Mouse (Mus musculus): ENCODE results near the gene Gprc5a. TPM values are rescaled to one million over a fixed set of nuclear protein-coding genes. Genes with fewer than 3 reads are reported as not detected.

Gene Gprc5a
- polyA plus RNA-seq, 1 experiment from 2014 or later, result 9.8 TPM

DNA sequence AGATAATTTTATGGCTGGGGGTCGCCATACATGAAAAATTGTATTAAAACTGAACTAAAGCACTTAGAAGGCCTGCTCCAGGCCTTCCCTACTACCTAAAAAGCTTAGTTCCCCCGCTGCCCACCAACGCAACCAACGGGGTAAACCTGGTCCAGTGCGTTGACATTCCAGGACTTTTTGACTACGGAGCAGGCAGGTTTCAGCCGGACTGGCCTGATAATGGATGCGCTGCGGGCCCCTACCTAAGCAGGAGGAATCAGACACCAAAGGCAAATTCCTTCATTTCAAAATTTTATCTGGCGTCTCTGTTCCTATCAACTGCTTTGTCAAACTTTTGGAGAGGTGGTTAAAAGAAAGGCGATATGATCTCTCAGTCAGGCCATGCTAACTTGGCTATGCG, 830 bp upstream of the Gprc5a start:
- Histone ChIP-seq H3K9ac (ENCODE audit: low read length) (no peak overlapping the region), H3K27ac (replicated peaks) (peak overlapping the region; percentile 79; the same call in 1 of the 2 replicates), H3K4me3 (ENCODE audit: low read depth, low read length) (peak overlapping the region; percentile 50; the same call in 1 of the 2 replicates), H3K4me1 (replicated peaks; ENCODE audit: control insufficient read depth, insufficient read depth) (no peaks in the 10 kb centered on the region), H3K27me3 (ENCODE audit: control insufficient read depth, insufficient read depth, low read length) (no peaks in the 10 kb centered on the region), H3K4me2 (replicated peaks; ENCODE audit: low read depth) (peak overlapping the region; percentile 74), H3K9me3 (ENCODE audit: control insufficient read depth, low read length) (no peaks in the 10 kb centered on the region), H3K36me3 (ENCODE audit: control insufficient read depth, insufficient read depth, low read length) (no peaks in the 10 kb centered on the region)
- TF ChIP-seq CTCF (IDR thresholded peaks at IDR 0.05; ENCODE audit: low read depth) (no peak), EP300 (optimal IDR thresholded peaks at IDR 0.05) (no peak)
- no peak for ATAC-seq (ENCODE audit: low FRiP score, low TSS enrichment)
- WGBS, result 79% methylated on average over 12 of the region's 12 CpGs
- DNase-seq (ENCODE audit: low spot score), result no peak

DNA sequence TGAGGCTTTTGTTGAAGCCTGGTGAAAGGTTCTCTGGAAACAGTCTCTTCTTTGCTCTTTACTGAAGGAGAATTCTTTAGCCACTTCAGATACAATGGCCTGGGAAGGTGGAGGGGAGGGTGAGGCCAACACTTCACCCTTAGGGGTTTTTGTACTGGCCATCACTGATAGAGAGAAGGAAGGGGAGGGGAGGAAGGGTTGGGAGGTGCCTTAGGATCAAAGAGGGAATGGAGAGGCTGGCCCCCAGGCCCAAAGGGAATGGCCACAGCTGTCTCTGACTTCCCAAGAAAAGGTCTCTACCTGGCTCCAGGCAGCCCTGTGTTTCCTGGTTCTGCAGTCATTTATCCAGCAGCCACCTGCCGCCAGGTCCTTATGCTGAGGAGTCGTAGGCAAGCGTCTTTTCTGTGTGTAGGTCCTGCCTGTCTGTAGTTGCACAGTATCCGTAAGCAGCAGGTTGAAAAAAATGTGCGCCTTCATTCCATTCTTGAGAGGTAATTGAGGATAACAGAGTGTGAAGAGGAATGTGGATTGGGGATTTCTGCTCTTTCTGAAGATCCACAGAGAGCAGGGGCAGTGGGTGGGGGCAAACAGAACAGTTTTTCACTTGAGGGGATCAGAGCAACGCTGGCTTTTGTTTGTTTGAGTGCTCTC, 1.5 kb downstream of the Gprc5a start:
- DNase-seq (ENCODE audit: low spot score), result peak; percentile 35
- H3K36me3 ChIP-seq (ENCODE audit: control insufficient read depth, insufficient read depth, low read length), result no peaks in the 10 kb centered on the region
- H3K9me3 ChIP-seq (ENCODE audit: control insufficient read depth, low read length), result no peaks in the 10 kb centered on the region
- H3K27ac ChIP-seq (replicated peaks), result no peak overlapping the region
- H3K4me3 ChIP-seq (ENCODE audit: low read depth, low read length), result peak overlapping the region; percentile 20
- peak overlapping the region; percentile 74 for H3K4me2 ChIP-seq (replicated peaks; ENCODE audit: low read depth)
- no peaks in the 10 kb centered on the region for H3K4me1 ChIP-seq (replicated peaks; ENCODE audit: control insufficient read depth, insufficient read depth)
- WGBS, result 58% methylated on average over 6 of the region's 6 CpGs
- H3K9ac ChIP-seq (ENCODE audit: low read length), result no peak overlapping the region
- no peak for ATAC-seq (ENCODE audit: low FRiP score, low TSS enrichment)
- no peaks in the 10 kb centered on the region for H3K27me3 ChIP-seq (ENCODE audit: control insufficient read depth, insufficient read depth, low read length)
- TF ChIP-seq EP300 (optimal IDR thresholded peaks at IDR 0.05) (no peak), CTCF (IDR thresholded peaks at IDR 0.05; ENCODE audit: low read depth) (no peak)

DNA sequence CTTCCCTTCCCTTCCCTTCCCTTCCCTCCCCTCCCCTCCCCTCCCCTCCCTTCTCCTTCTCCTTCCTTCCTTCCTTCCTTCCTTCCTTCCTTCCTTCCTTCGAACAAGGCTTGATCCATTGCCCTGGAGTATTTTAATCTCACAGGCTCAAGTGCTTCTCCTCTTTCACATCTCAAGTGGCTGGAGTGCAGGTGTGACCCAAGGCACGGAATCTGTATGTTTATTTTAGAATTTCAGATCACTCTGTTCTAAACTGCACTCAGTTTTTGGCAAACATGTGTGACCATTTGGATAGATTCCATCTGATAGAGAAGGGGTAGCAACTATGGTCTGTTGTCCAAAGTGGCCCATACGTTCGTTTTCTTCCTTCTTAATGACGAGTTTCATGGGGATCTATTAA, 2.8 kb downstream of the Gprc5a start:
- Histone ChIP-seq H3K4me3 (ENCODE audit: low read depth, low read length) (no peak overlapping the region), H3K4me2 (replicated peaks; ENCODE audit: low read depth) (no peak overlapping the region), H3K36me3 (ENCODE audit: control insufficient read depth, insufficient read depth, low read length) (no peaks in the 10 kb centered on the region), H3K9me3 (ENCODE audit: control insufficient read depth, low read length) (no peaks in the 10 kb centered on the region), H3K4me1 (replicated peaks; ENCODE audit: control insufficient read depth, insufficient read depth) (no peaks in the 10 kb centered on the region), H3K27me3 (ENCODE audit: control insufficient read depth, insufficient read depth, low read length) (no peaks in the 10 kb centered on the region), H3K27ac (replicated peaks) (no peak overlapping the region), H3K9ac (ENCODE audit: low read length) (no peak overlapping the region)
- TF ChIP-seq EP300 (optimal IDR thresholded peaks at IDR 0.05), result no peak
- TF ChIP-seq CTCF (IDR thresholded peaks at IDR 0.05; ENCODE audit: low read depth), result no peak
- WGBS, result 63% methylated on average over 5 of the region's 5 CpGs
- DNase-seq (ENCODE audit: low spot score) (no peak), ATAC-seq (ENCODE audit: low FRiP score, low TSS enrichment) (no peak)

DNA sequence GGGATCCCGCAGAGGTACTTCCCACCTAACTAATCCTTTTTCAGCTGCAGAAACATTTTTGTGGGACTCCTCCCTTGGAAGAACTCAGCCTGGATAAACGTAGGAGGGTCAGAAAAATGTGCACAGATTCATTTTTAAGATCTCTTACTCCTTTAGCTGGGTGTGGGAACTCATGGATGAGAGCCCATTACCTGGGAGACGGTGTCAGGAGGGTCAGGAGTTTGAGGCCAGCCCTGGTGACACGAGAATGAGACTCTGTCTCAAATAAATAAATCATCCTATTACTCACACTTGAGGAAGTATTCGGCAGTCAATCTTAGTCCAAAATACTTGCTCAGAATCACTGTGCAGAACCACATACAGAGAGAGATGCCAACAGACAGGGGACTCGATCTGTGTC, 4.4 kb downstream of the Gprc5a start:
- Histone ChIP-seq H3K27me3 (ENCODE audit: control insufficient read depth, insufficient read depth, low read length) (no peaks in the 10 kb centered on the region), H3K4me2 (replicated peaks; ENCODE audit: low read depth) (no peak overlapping the region), H3K36me3 (ENCODE audit: control insufficient read depth, insufficient read depth, low read length) (no peaks in the 10 kb centered on the region), H3K4me3 (ENCODE audit: low read depth, low read length) (no peak overlapping the region), H3K27ac (replicated peaks) (no peak overlapping the region), H3K9ac (ENCODE audit: low read length) (no peak overlapping the region), H3K4me1 (replicated peaks; ENCODE audit: control insufficient read depth, insufficient read depth) (no peaks in the 10 kb centered on the region), H3K9me3 (ENCODE audit: control insufficient read depth, low read length) (no peaks in the 10 kb centered on the region)
- ATAC-seq (ENCODE audit: low FRiP score, low TSS enrichment), result no peak
- no peak for DNase-seq (ENCODE audit: low spot score)
- TF ChIP-seq EP300 (optimal IDR thresholded peaks at IDR 0.05) (no peak), CTCF (IDR thresholded peaks at IDR 0.05; ENCODE audit: low read depth) (no peak)
- 47% methylated on average over 6 of the region's 6 CpGs for WGBS

DNA sequence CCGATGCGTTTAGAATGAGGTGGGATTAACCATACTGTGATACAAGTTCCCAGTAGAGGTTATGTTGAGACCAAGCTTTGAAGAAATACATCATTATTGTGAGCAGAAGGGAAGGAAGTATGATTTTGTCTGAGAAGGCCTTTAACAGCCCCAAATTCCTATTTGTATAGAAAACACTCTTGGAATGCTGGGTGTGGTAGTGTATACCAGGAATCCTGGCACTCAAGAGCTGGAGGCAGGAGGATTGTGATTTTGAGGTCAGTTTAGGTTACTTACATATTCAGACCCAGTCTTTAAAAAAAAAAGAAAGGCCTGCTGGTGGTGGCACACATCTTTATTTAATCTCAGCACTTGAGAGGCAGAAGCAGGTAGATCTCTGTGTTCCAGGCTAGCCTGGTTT, 4.9 kb downstream of the Gprc5a start:
- no peak for DNase-seq (ENCODE audit: low spot score)

DNA sequence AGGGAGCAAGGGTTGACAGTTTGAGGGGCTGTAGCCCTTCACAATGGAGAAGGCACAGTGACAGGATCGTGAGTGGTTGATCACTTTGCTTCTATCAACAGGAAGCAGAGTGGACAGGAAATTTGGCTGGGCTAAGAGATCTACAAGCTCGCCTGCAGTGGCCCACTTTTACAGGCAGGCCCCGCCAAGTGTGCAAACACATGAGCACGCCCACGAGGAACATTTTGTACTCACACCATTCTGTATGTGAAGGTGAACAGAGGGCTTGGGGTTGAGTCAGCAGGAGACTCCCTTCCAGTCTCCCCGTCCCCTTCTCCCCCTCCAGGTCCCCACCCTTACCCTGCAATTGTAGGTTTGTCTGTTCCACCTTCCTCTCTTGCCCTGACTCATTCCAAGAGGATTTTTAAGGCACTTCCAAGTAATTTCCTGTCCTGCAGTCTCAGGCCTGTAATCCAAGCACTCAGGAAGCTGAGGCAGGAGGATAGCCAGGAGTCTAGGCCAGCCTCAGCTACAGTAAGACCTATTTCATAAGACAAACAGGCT, 9.0 kb downstream of the Gprc5a start:
- H3K4me3 ChIP-seq (ENCODE audit: low read depth, low read length), result no peak overlapping the region
- peak; percentile 72 for ATAC-seq (ENCODE audit: low FRiP score, low TSS enrichment)
- TF ChIP-seq EP300 (optimal IDR thresholded peaks at IDR 0.05) (no peak), CTCF (IDR thresholded peaks at IDR 0.05; ENCODE audit: low read depth) (no peak)

More for the DNA sequence above, 4.9 kb downstream of the Gprc5a start:
- H3K27me3 ChIP-seq (ENCODE audit: control insufficient read depth, insufficient read depth, low read length), result no peaks in the 10 kb centered on the region
- ATAC-seq (ENCODE audit: low FRiP score, low TSS enrichment), result no peak
- no peaks in the 10 kb centered on the region for H3K4me1 ChIP-seq (replicated peaks; ENCODE audit: control insufficient read depth, insufficient read depth)
- 47% methylated on average over 2 of the region's 2 CpGs for WGBS
- H3K27ac ChIP-seq (replicated peaks), result no peak overlapping the region
- no peak overlapping the region for H3K9ac ChIP-seq (ENCODE audit: low read length)
- no peak overlapping the region for H3K4me3 ChIP-seq (ENCODE audit: low read depth, low read length)
- H3K9me3 ChIP-seq (ENCODE audit: control insufficient read depth, low read length), result no peaks in the 10 kb centered on the region
- no peak overlapping the region for H3K4me2 ChIP-seq (replicated peaks; ENCODE audit: low read depth)
- TF ChIP-seq CTCF (IDR thresholded peaks at IDR 0.05; ENCODE audit: low read depth), result no peak
- no peak for TF ChIP-seq EP300 (optimal IDR thresholded peaks at IDR 0.05)
- H3K36me3 ChIP-seq (ENCODE audit: control insufficient read depth, insufficient read depth, low read length), result no peaks in the 10 kb centered on the region

More for the DNA sequence above, 9.0 kb downstream of the Gprc5a start:
- no peak for DNase-seq (ENCODE audit: low spot score)
- no peaks in the 10 kb centered on the region for H3K9me3 ChIP-seq (ENCODE audit: control insufficient read depth, low read length)
- no peaks in the 10 kb centered on the region for H3K4me1 ChIP-seq (replicated peaks; ENCODE audit: control insufficient read depth, insufficient read depth)
- no peaks in the 10 kb centered on the region for H3K36me3 ChIP-seq (ENCODE audit: control insufficient read depth, insufficient read depth, low read length)
- no peak overlapping the region for H3K4me2 ChIP-seq (replicated peaks; ENCODE audit: low read depth)
- H3K27me3 ChIP-seq (ENCODE audit: control insufficient read depth, insufficient read depth, low read length), result no peaks in the 10 kb centered on the region
- H3K9ac ChIP-seq (ENCODE audit: low read length), result no peak overlapping the region
- H3K27ac ChIP-seq (replicated peaks), result 0 out of 2 replicates have a peak overlapping the region, but pooled peaks have one; percentile 13
- 49% methylated on average over 6 of the region's 6 CpGs for WGBS
